ENCODE assay signal across 25 mouse cellular contexts in the genomic region with DNA sequence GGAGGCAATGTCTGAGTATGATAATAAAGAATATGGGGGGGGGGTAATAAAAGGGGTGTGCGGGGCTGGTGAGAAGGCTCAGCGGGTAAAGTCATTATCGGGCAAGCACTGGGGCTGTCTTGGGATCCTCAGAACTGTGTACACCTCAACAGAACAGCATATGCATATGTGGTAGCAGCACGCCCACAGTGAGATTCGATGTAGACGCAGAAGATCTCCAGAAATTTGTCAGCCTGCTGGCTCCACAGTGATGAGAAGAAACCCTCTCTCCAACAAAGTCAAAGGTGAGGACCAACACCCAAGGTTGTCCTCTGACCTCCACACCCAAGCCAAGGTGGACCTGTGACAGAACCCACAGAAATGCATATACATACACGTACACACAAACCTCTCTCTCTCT. TPM values are rescaled to one million over a fixed set of nuclear protein-coding genes. Genes with fewer than 3 reads are reported as not detected.
"Had no signal": no experiment of that assay in that cellular context is flagged by ENCODE, and none has a peak within 500 bp of the region (broad histone marks: within the 10 kb centered on the region; RNA-seq: fewer than 3 reads in every experiment).

No protein-coding gene starts in this region.

- H3K4me3 ChIP-seq: lung, embryonic 15.5 days; megakaryocyte, embryonic 14.5 days; midbrain, embryonic 13.5 days; midbrain, embryonic 15.5 days; neural tube, embryonic 12.5 days; stomach, embryonic 15.5 days had no signal

- H3K4me1 ChIP-seq: lung, embryonic 15.5 days; megakaryocyte, embryonic 14.5 days; midbrain, embryonic 13.5 days; midbrain, embryonic 15.5 days; neural tube, embryonic 12.5 days; stomach, embryonic 15.5 days had no signal

- H3K36me3 ChIP-seq: lung, embryonic 15.5 days; midbrain, embryonic 13.5 days; midbrain, embryonic 15.5 days; neural tube, embryonic 12.5 days; stomach, embryonic 15.5 days had no signal

- DNase-seq: lung, adult 18-20 months; lung, postnatal 14 days; lung, postnatal 36 days; thymus, adult 2 months; thymus, postnatal 25 days; thymus, postnatal 4 days had no signal

- H3K27me3 ChIP-seq: lung, embryonic 15.5 days; midbrain, embryonic 13.5 days; midbrain, embryonic 15.5 days; neural tube, embryonic 12.5 days; stomach, embryonic 15.5 days had no signal

- H3K9me3 ChIP-seq: lung, embryonic 15.5 days; megakaryocyte, embryonic 14.5 days; midbrain, embryonic 13.5 days; midbrain, embryonic 15.5 days; neural tube, embryonic 12.5 days; stomach, embryonic 15.5 days had no signal

- H3K27ac ChIP-seq: lung, embryonic 15.5 days; macrophage; midbrain, embryonic 13.5 days; midbrain, embryonic 15.5 days; neural tube, embryonic 12.5 days; stomach, embryonic 15.5 days; stomach, postnatal 0 days had no signal

RNA-seq across cellular contexts. Expression of a gene that starts 9.0 kb away (rescaled TPM):
- total RNA-seq: megakaryocyte progenitor cell, adult 5-6 weeks; monocyte, adult 5-6 weeks; neutrophil, adult 5-6 weeks had no signal
- polyA plus RNA-seq: liver, embryonic 16.5 days; macrophage; urinary bladder, adult 2 months had no signal

RNA-seq across cellular contexts. Expression of a gene that starts 12.2 kb away (rescaled TPM):
- total RNA-seq: megakaryocyte progenitor cell, adult 5-6 weeks; monocyte, adult 5-6 weeks; neutrophil, adult 5-6 weeks had no signal
- polyA plus RNA-seq: liver, embryonic 16.5 days; lung, embryonic 15.5 days; lung, postnatal 0 days; macrophage; midbrain, embryonic 11.5 days; midbrain, embryonic 13.5 days; neural tube, embryonic 14.5 days; spleen, adult 2 months; stomach, embryonic 15.5 days; stomach, postnatal 0 days had no signal

RNA-seq across cellular contexts. Expression of a gene that starts 41.7 kb away (rescaled TPM):
- total RNA-seq: megakaryocyte progenitor cell, adult 5-6 weeks; midbrain, postnatal 0 days; monocyte, adult 5-6 weeks had no signal
- polyA plus RNA-seq: liver, embryonic 16.5 days; lung, embryonic 15.5 days; lung, postnatal 0 days; macrophage; midbrain, embryonic 11.5 days; midbrain, embryonic 13.5 days; midbrain, embryonic 15.5 days; neural tube, embryonic 12.5 days; neural tube, embryonic 14.5 days; spleen, adult 2 months; stomach, embryonic 15.5 days; stomach, postnatal 0 days; urinary bladder, adult 2 months had no signal

RNA-seq across cellular contexts. Expression of a gene that starts 48.5 kb away (rescaled TPM):
- total RNA-seq: megakaryocyte progenitor cell, adult 5-6 weeks; midbrain, postnatal 0 days; monocyte, adult 5-6 weeks; neutrophil, adult 5-6 weeks had no signal
- polyA plus RNA-seq: liver, embryonic 16.5 days; lung, embryonic 15.5 days; lung, postnatal 0 days; macrophage; midbrain, embryonic 11.5 days; midbrain, embryonic 13.5 days; midbrain, embryonic 15.5 days; neural tube, embryonic 12.5 days; neural tube, embryonic 14.5 days; spleen, adult 2 months; stomach, embryonic 15.5 days; stomach, postnatal 0 days; testis, adult 2 months; thymus, adult 2 months; urinary bladder, adult 2 months had no signal
